ENCODE assay signal across 21 mouse cellular contexts in the genomic region with DNA sequence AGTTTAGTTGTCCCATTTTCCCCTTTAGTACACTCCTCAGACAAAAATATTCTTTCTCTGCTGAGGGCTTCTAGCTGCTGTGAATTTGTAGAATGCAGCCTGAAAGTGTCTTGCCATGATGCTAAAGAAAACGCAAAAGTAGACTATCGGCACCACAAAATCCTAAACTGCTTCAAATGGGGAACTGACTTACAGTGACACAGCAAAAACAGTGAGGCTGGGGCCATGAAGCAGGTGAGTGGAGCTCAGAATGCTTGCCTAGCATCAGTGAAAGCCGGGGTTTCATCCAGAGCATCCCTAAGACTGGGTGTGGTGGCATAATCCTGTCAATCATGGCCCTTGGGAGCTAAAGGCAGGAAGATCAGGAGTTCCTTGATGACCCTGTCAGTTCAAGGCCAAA. TPM values are rescaled to one million over a fixed set of nuclear protein-coding genes. Genes with fewer than 3 reads are reported as not detected.
A peak's percentile ranks its signal among the peaks of the same experiment; 100 is the strongest.
DNase-seq lines count a peak whose midpoint lies in the region; ATAC-seq and TF ChIP-seq lines count a peak whose summit lies in the region.
"Had no signal": no experiment of that assay in that cellular context is flagged by ENCODE, and none has a peak within 500 bp of the region (broad histone marks: within the 10 kb centered on the region; RNA-seq: fewer than 3 reads in every experiment).

No protein-coding gene starts in this region.

- H3K9me3 ChIP-seq in G1E (replicated peaks): no peaks in the 10 kb centered on the region
- H3K9me3 ChIP-seq: embryonic facial prominence, embryonic 10.5 days; forebrain, embryonic 13.5 days; heart, embryonic 10.5 days; hindbrain, embryonic 13.5 days had no signal

- no peaks in the 10 kb centered on the region for H3K36me3 ChIP-seq in G1E (replicated peaks)
- H3K36me3 ChIP-seq: embryonic facial prominence, embryonic 10.5 days; heart, embryonic 10.5 days; hindbrain, embryonic 13.5 days had no signal

- TF ChIP-seq CTCF in G1E (IDR thresholded peaks at IDR 0.05; ENCODE audit: low read depth, low read length): no peak

- no peak overlapping the region for H3K4me3 ChIP-seq in G1E (ENCODE audit: low read depth, low read length)
- H3K4me3 ChIP-seq: embryonic facial prominence, embryonic 10.5 days; forebrain, embryonic 13.5 days; heart, embryonic 10.5 days; hindbrain, embryonic 13.5 days had no signal

- H3K27me3 ChIP-seq in G1E (ENCODE audit: insufficient read depth, low read length): no peaks in the 10 kb centered on the region
- H3K27me3 ChIP-seq: forebrain, embryonic 13.5 days; hindbrain, embryonic 13.5 days had no signal

- ATAC-seq in G1E (ENCODE audit: extremely low read depth, insufficient number of reproducible peaks, low FRiP score, poor library complexity, severe bottlenecking): peak; percentile 28; the same call in 1 of the 2 replicates
- ATAC-seq in granulocyte monocyte progenitor cell, adult 5-6 weeks (replicated peaks; ENCODE audit: poor library complexity, severe bottlenecking): peak; percentile 78
- ATAC-seq in neutrophil, adult 5-6 weeks (ENCODE audit: extremely low read depth, insufficient number of reproducible peaks, low FRiP score, poor library complexity, severe bottlenecking): peak; percentile 71
- ATAC-seq: forebrain, embryonic 13.5 days; forebrain, postnatal 0 days; hindbrain, postnatal 0 days had no signal

- H3K4me1 ChIP-seq in G1E (ENCODE audit: insufficient read depth, low read depth, low read length): peaks cover 31% of the 10 kb centered on the region
- H3K4me1 ChIP-seq: embryonic facial prominence, embryonic 10.5 days; forebrain, embryonic 13.5 days; heart, embryonic 10.5 days; hindbrain, embryonic 13.5 days had no signal

- DNase-seq in A20 (ENCODE audit: low read depth, low spot score) (peak; percentile 54), G1E (ENCODE audit: low spot score) (no peak)
- DNase-seq in layer of hippocampus, postnatal 10 days (ENCODE audit: low spot score in 2 of 2): no peak
- no peak for DNase-seq in spleen, postnatal 10 days (ENCODE audit: low spot score in 2 of 2)
- DNase-seq in retina, embryonic 14.5 days (ENCODE audit: low spot score): no peak
- DNase-seq: adrenal gland, postnatal 14 days; cerebellum, adult 18-20 months; cerebellum, adult 9-11 months; cerebellum, postnatal 36 days; forebrain, postnatal 0 days; gastrocnemius, postnatal 36 days; heart, adult 18-20 months; heart, postnatal 10 days; heart, postnatal 4 days had no signal

RNA-seq across cellular contexts. Expression of gene Stx11, which starts 11.4 kb away (rescaled TPM):
- 34.3 and 40.0 TPM in 2 replicates for total RNA-seq in G1E (2014; fragmentation: Nextera tagmentation)
- 25.4 and 28.4 TPM in 2 replicates for total RNA-seq in G1E (2017)
- 13.3 and 13.8 TPM in 2 replicates for polyA plus RNA-seq in G1E (2012)
- total RNA-seq in granulocyte monocyte progenitor cell, adult 5-6 weeks (2014; fragmentation: Nextera tagmentation): 7.4 and 9.1 TPM in 2 replicates
- total RNA-seq in granulocyte monocyte progenitor cell, adult 5-6 weeks (2017): 5.9 and 8.7 TPM in 2 replicates
- 67.7 and 67.8 TPM in 2 replicates for total RNA-seq in neutrophil, adult 5-6 weeks (2017)
- total RNA-seq in layer of hippocampus, postnatal 10 days (2021): under 1 TPM; 0.36 to 0.71 TPM

RNA-seq across cellular contexts. Expression of gene Sf3b5, which starts 29.7 kb away (rescaled TPM):
- total RNA-seq in G1E (2014; fragmentation: Nextera tagmentation): 11.0 and 14.5 TPM in 2 replicates
- total RNA-seq in G1E (2017): 18.4 and 24.3 TPM in 2 replicates
- polyA plus RNA-seq in G1E (2012): 98.6 and 112 TPM in 2 replicates
- total RNA-seq in granulocyte monocyte progenitor cell, adult 5-6 weeks (2014; fragmentation: Nextera tagmentation): 14.5 and 21.6 TPM in 2 replicates
- total RNA-seq in granulocyte monocyte progenitor cell, adult 5-6 weeks (2017): 20.7 and 29.0 TPM in 2 replicates
- 6.5 and 9.1 TPM in 2 replicates for total RNA-seq in neutrophil, adult 5-6 weeks (2017)
- total RNA-seq in layer of hippocampus, postnatal 10 days (2021): 1 to 10 TPM; 8.4 to 9.9 TPM

Comparison
In these comparisons a context has a peak if more than half of its experiments do, and no peak if none do; other contexts are left out.
1. ATAC-seq: peak in every context shown above with its lines; median percentile 78 in granulocyte monocyte progenitor cell, adult 5-6 weeks; 71 in neutrophil, adult 5-6 weeks; 28 in G1E.
2. RNA of gene Stx11, which starts 11.4 kb away (total RNA-seq): 67.7 to 67.8 TPM in neutrophil, adult 5-6 weeks, 25.4 to 40.0 TPM in G1E and 5.9 to 9.1 TPM in granulocyte monocyte progenitor cell, adult 5-6 weeks; 0.36 to 0.71 TPM in layer of hippocampus, postnatal 10 days; every median in the first group is over 4 times any median in the second.